Mouse (Mus musculus): ENCODE measurements around the gene Gtf2ird1.

Gtf2ird1 gene

GRCm38 (mm10) chr5:134314068-134314674, 142.3 kb downstream of the Gtf2ird1 start:
- DNase-seq (ENCODE audit: low read depth, low spot score): peak; percentile 46

- DNase-seq (ENCODE audit: low read depth, low spot score): peak; percentile 96
These were observed 143.0 kb downstream of the Gtf2ird1 start for GRCm38 (mm10) chr5:134313451-134314067.

DNA sequence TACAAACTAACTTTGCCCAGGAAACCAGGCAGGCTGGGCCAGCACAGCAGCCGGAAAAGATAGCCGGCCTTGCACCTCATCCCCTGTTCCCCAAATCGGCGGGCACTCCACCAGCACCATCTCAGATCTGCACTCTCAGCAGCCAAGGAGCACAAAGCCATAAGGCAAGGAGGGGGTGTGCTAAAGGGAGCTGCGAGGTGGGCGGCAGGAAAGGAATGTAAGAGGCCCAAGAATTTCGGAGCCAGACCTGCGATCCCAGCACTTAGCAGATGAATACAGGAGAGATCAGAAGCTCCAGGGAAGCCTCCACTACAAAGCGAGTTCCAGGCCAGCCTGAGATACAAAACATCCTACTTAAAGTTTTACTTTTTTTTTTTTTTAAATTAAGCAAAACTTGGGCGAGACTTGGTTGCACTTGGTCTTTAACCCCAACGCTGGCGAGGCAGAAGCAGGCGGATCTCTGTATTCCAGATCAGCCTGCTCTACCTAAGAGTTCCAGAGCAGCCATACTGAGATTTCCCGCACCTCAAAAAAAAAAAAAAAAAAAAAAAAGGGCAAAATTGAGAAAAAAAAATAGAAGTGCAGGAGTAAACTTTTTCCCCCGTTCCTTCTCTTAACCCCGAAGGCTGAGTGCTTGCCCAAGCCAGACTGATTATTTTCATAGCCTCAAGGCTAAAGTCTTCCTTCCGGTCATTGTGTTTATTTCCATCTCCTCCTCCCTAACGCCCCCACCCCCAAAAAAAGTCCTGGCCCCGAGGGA, 143.6 kb downstream of the Gtf2ird1 start:
- no peak for DNase-seq (ENCODE audit: low read depth, low spot score)

GRCm38 (mm10) chr5:134311894-134312411, 144.6 kb downstream of the Gtf2ird1 start:
- no peak for DNase-seq (ENCODE audit: low read depth, low spot score)

DNA sequence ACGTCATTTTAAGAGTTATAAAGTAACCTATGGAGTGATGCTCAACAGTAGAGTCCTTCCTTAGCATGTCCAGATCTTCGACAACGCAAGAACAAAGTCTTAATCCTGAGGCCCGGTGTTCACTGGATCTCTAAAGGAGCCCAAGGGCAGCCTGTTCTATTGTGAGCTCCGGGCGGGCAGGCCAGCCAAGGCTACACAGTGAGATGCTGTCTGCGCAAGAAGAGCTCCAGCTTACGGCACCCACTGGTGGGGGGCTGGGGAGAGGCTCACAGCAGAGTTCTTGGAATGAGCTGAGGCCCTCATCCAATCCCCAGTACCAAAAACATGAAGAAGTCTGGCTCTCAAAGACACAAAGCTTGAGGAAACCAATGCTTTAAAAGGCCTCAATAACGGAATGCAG, 146.3 kb downstream of the Gtf2ird1 start:
- no peak for DNase-seq (ENCODE audit: low read depth, low spot score)

- DNase-seq (ENCODE audit: low read depth, low spot score): no peak
These were observed 147.2 kb downstream of the Gtf2ird1 start for GRCm38 (mm10) chr5:134309345-134309744.
